Mouse (Mus musculus) ES-Bruce4 (cell line): Measurements from ENCODE around the gene Flvcr1.

ENCODE experiments used
- CTCF ChIP-seq: IDR thresholded peaks from one replicate; pipeline ENCODE4 v1.8.1; 2011; ENCODE audit warnings: low read depth, low read length
- EP300 ChIP-seq: IDR thresholded peaks from 2 replicates; pipeline ENCODE4 v1.6.1; 2011; ENCODE audit warnings: low read depth, low read length; ENCODE audit not compliant: insufficient read depth

GRCm38 (mm10) chr1:190958821-190959220 lies 67.1 kb downstream of the Flvcr1 start:
- TF ChIP-seq CTCF (no peak), EP300 (no peak)
